Mouse (Mus musculus) ES-E14 (cell line): ENCODE data around the gene P3h4.

Experiments
- CHD2 ChIP-seq: IDR thresholded peaks from 2 replicates; pipeline ENCODE4 v1.6.1; 2014; ENCODE audit warnings: mild to moderate bottlenecking, low read depth, low read length, inconsistent platforms
- HCFC1 ChIP-seq: IDR thresholded peaks from 2 replicates; pipeline ENCODE4 v1.6.1; 2012; ENCODE audit warnings: low read length, inconsistent platforms, borderline replicate concordance; ENCODE audit not compliant: insufficient read depth
- MAFK ChIP-seq: IDR thresholded peaks from 2 replicates; pipeline ENCODE4 v1.6.1; 2014; ENCODE audit warnings: mild to moderate bottlenecking, low read depth, low read length, inconsistent platforms; ENCODE audit not compliant: insufficient read depth
- ZNF384 ChIP-seq: IDR thresholded peaks from 2 replicates; pipeline ENCODE4 v1.6.1; 2012; ENCODE audit warnings: low read depth, low read length, inconsistent platforms

- TF ChIP-seq HCFC1, result no peak
- TF ChIP-seq CHD2, result no peak
- TF ChIP-seq ZNF384, result no peak
- TF ChIP-seq MAFK, result no peak
These were observed 27.2 kb upstream of the P3h4 start, which contains the start of the genes Nt5c3b and Klhl10 for GRCm38 (mm10) chr11:100441797-100442196.
